Mouse (Mus musculus) forebrain, embryonic 15.5 days (tissue): ENCODE measurements around the gene Hus1. TPM values are rescaled to one million over a fixed set of nuclear protein-coding genes. Genes with fewer than 3 reads are reported as not detected.

Experiments used
- ATAC-seq: fragments of 200-750 bp; cut with Nextera tagmentation; replicated peaks from 2 replicates; pipeline ENCODE4 v1.8.0; 2017; ENCODE audit warnings: mild to moderate bottlenecking, moderate TSS enrichment, moderate library complexity
- H3K27ac ChIP-seq: fragments of 300-500 bp; sonication (generic); replicated peaks from 2 replicates; pipeline ENCODE4 v1.5.1; 2015; ENCODE audit warnings: mild to moderate bottlenecking, inconsistent platforms
- H3K27me3 ChIP-seq: fragments of 300-500 bp; sonication (generic); 2 replicates; pipeline ENCODE4 v1.6.1; 2015; ENCODE audit warnings: inconsistent platforms
- H3K36me3 ChIP-seq: fragments of 300-500 bp; sonication (generic); 2 replicates; pipeline ENCODE4 v1.6.1; 2015; ENCODE audit warnings: mild to moderate bottlenecking, inconsistent platforms
- H3K4me1 ChIP-seq: fragments of 300-500 bp; sonication (generic); 2 replicates; pipeline ENCODE4 v1.6.1; 2015; ENCODE audit warnings: inconsistent platforms
- H3K4me2 ChIP-seq: fragments of 300-500 bp; sonication (generic); replicated peaks from 2 replicates; pipeline ENCODE4 v1.6.1; 2015; ENCODE audit warnings: mild to moderate bottlenecking, inconsistent platforms
- H3K4me3 ChIP-seq: fragments of 300-500 bp; sonication (generic); 2 replicates; pipeline ENCODE4 v1.5.1; 2015; ENCODE audit warnings: mild to moderate bottlenecking, inconsistent platforms
- H3K9ac ChIP-seq: fragments of 300-500 bp; sonication (generic); replicated peaks from 2 replicates; pipeline ENCODE4 v1.6.1; 2015; ENCODE audit warnings: mild to moderate bottlenecking, inconsistent platforms
- H3K9me3 ChIP-seq: fragments of 300-500 bp; sonication (generic); 2 replicates; pipeline ENCODE4 v1.6.1; 2016; ENCODE audit warnings: inconsistent platforms
- WGBS: fragments of 180-500 bp; shearing (Covaris S2); methylation state at CpG from one replicate; pipeline ENCODE4 v1.1.7; 2015; ENCODE audit warnings: mixed read lengths; 5-methylcytosine and 5-hydroxymethylcytosine counted together
- polyA plus RNA-seq: library from polyadenylated mRNA; unstranded; fragments of >200 nt; fragmentation: Nextera tagmentation; extraction: Ambion mirVana; gene quantifications from 2 replicates; pipeline ENCODE4 v1.2.1, GENCODE M21; 2015

Gene Hus1
- polyA plus RNA-seq, result 9.3 and 10.0 TPM in 2 replicates

GRCm38 (mm10) chr11:9010853-9011339 is at the start of gene Hus1:
Hus1 (minus strand) TSS chr11:9011191.
- under 1% methylated on average over 43 of the region's 43 CpGs for WGBS

GRCm38 (mm10) chr11:9060484-9060883 is 49.5 kb upstream of the Hus1 start:
- no peak overlapping the region for H3K4me2 ChIP-seq
- no peak overlapping the region for H3K4me3 ChIP-seq
- H3K27me3 ChIP-seq, result no peaks in the 10 kb centered on the region
- H3K4me1 ChIP-seq, result no peaks in the 10 kb centered on the region
- H3K9ac ChIP-seq, result no peak overlapping the region
- no peaks in the 10 kb centered on the region for H3K36me3 ChIP-seq
- H3K9me3 ChIP-seq, result no peaks in the 10 kb centered on the region
- WGBS, result 62% methylated on average over 5 of the region's 5 CpGs
- no peak for ATAC-seq
- H3K27ac ChIP-seq, result no peak overlapping the region

More at GRCm38 (mm10) chr11:9010853-9011339, at the start of gene Hus1:
- ATAC-seq, result peak; percentile 96
- Histone ChIP-seq H3K9me3 (no peaks in the 10 kb centered on the region), H3K9ac (peak within 1 kb of the TSS; percentile 67), H3K4me3 (peak within 1 kb of the TSS; percentile 71), H3K27me3 (no peaks in the 10 kb centered on the region), H3K27ac (peak within 1 kb of the TSS; percentile 70), H3K4me2 (peak within 1 kb of the TSS; percentile 62), H3K4me1 (peaks cover 11% of the 10 kb centered on the region), H3K36me3 (no peaks in the 10 kb centered on the region)

- Histone ChIP-seq H3K4me2 (no peak overlapping the region), H3K27ac (no peak overlapping the region), H3K36me3 (no peaks in the 10 kb centered on the region), H3K27me3 (no peaks in the 10 kb centered on the region), H3K9me3 (no peaks in the 10 kb centered on the region), H3K9ac (no peak overlapping the region), H3K4me3 (no peak overlapping the region), H3K4me1 (no peaks in the 10 kb centered on the region)
- 68% methylated on average over 1 of the region's 1 CpGs for WGBS
- no peak for ATAC-seq
Observed at GRCm38 (mm10) chr11:9060029-9060428, 49.0 kb upstream of the Hus1 start.

GRCm38 (mm10) chr11:9057711-9058110 is 46.7 kb upstream of the Hus1 start:
- Histone ChIP-seq H3K27me3 (no peaks in the 10 kb centered on the region), H3K9me3 (no peaks in the 10 kb centered on the region), H3K4me1 (no peaks in the 10 kb centered on the region), H3K9ac (no peak overlapping the region), H3K36me3 (no peaks in the 10 kb centered on the region), H3K27ac (no peak overlapping the region), H3K4me2 (no peak overlapping the region), H3K4me3 (no peak overlapping the region)
- WGBS, result 85% methylated on average over 4 of the region's 4 CpGs
- ATAC-seq, result no peak

GRCm38 (mm10) chr11:9056937-9057336 is 45.9 kb upstream of the Hus1 start:
- Histone ChIP-seq H3K4me2 (no peak overlapping the region), H3K27me3 (no peaks in the 10 kb centered on the region), H3K4me3 (no peak overlapping the region), H3K36me3 (no peaks in the 10 kb centered on the region), H3K9ac (no peak overlapping the region), H3K27ac (no peak overlapping the region), H3K4me1 (no peaks in the 10 kb centered on the region), H3K9me3 (no peaks in the 10 kb centered on the region)
- no peak for ATAC-seq
- WGBS, result 86% methylated on average over 2 of the region's 2 CpGs

- Histone ChIP-seq H3K9me3 (no peaks in the 10 kb centered on the region), H3K4me3 (no peak overlapping the region), H3K4me1 (peaks cover 5% of the 10 kb centered on the region; the same call in 1 of the 2 replicates), H3K4me2 (no peak overlapping the region), H3K27me3 (peaks cover 18% of the 10 kb centered on the region; the same call in 1 of the 2 replicates), H3K36me3 (no peaks in the 10 kb centered on the region), H3K9ac (no peak overlapping the region), H3K27ac (no peak overlapping the region)
- ATAC-seq, result no peak
- WGBS, result 81% methylated on average over 2 of the region's 2 CpGs
Observed at GRCm38 (mm10) chr11:9051895-9052294, 40.9 kb upstream of the Hus1 start.

- Histone ChIP-seq H3K9ac (no peak overlapping the region), H3K36me3 (no peaks in the 10 kb centered on the region), H3K4me3 (no peak overlapping the region), H3K9me3 (no peaks in the 10 kb centered on the region), H3K4me1 (peaks cover 5% of the 10 kb centered on the region; the same call in 1 of the 2 replicates), H3K27me3 (peaks cover 18% of the 10 kb centered on the region; the same call in 1 of the 2 replicates), H3K4me2 (no peak overlapping the region), H3K27ac (no peak overlapping the region)
- ATAC-seq, result no peak
- WGBS, result 74% methylated on average over 4 of the region's 4 CpGs
Observed at GRCm38 (mm10) chr11:9050241-9050640, 39.2 kb upstream of the Hus1 start.

- Histone ChIP-seq H3K9me3 (no peaks in the 10 kb centered on the region), H3K27ac (no peak within 1 kb of the TSS), H3K4me2 (peak within 1 kb of the TSS; percentile 89), H3K27me3 (peaks cover 18% of the 10 kb centered on the region; the same call in 1 of the 2 replicates), H3K9ac (no peak within 1 kb of the TSS), H3K36me3 (no peaks in the 10 kb centered on the region), H3K4me1 (peaks cover 5% of the 10 kb centered on the region; the same call in 1 of the 2 replicates), H3K4me3 (peak within 1 kb of the TSS; percentile 45)
- ATAC-seq, result peak; percentile 82
- WGBS, result 1% methylated on average over 18 of the region's 18 CpGs
Observed at GRCm38 (mm10) chr11:9048703-9049060, 37.7 kb upstream of the Hus1 start, which contains the start of gene Sun3. Sun3 (minus strand) TSS chr11:9048991.

- Histone ChIP-seq H3K4me1 (peaks cover 5% of the 10 kb centered on the region; the same call in 1 of the 2 replicates), H3K4me3 (peak within 1 kb of the TSS; percentile 45), H3K27ac (no peak within 1 kb of the TSS), H3K36me3 (no peaks in the 10 kb centered on the region), H3K9me3 (no peaks in the 10 kb centered on the region), H3K9ac (no peak within 1 kb of the TSS), H3K27me3 (peaks cover 18% of the 10 kb centered on the region; the same call in 1 of the 2 replicates), H3K4me2 (peak within 1 kb of the TSS; percentile 89)
- 4% methylated on average over 21 of the region's 21 CpGs for WGBS
- peak; percentile 100 for ATAC-seq
Observed at GRCm38 (mm10) chr11:9048011-9048702, 37.2 kb upstream of the Hus1 start, which contains the start of gene Gm11992. Gm11992 (plus strand) TSS chr11:9048594.

- no peak for ATAC-seq
- Histone ChIP-seq H3K27ac (no peak overlapping the region), H3K36me3 (no peaks in the 10 kb centered on the region), H3K9ac (no peak overlapping the region), H3K27me3 (peaks cover 18% of the 10 kb centered on the region; the same call in 1 of the 2 replicates), H3K4me3 (no peak overlapping the region), H3K9me3 (no peaks in the 10 kb centered on the region), H3K4me1 (peaks cover 5% of the 10 kb centered on the region; the same call in 1 of the 2 replicates), H3K4me2 (no peak overlapping the region)
- 79% methylated on average over 5 of the region's 5 CpGs for WGBS
Observed at GRCm38 (mm10) chr11:9047044-9047443, 36.1 kb upstream of the Hus1 start.

- H3K4me1 ChIP-seq, result peaks cover 5% of the 10 kb centered on the region; the same call in 1 of the 2 replicates
- H3K9ac ChIP-seq, result no peak overlapping the region
- 90% methylated on average over 2 of the region's 2 CpGs for WGBS
- H3K36me3 ChIP-seq, result no peaks in the 10 kb centered on the region
- peaks cover 18% of the 10 kb centered on the region; the same call in 1 of the 2 replicates for H3K27me3 ChIP-seq
- H3K27ac ChIP-seq, result no peak overlapping the region
- H3K4me3 ChIP-seq, result no peak overlapping the region
- no peaks in the 10 kb centered on the region for H3K9me3 ChIP-seq
- H3K4me2 ChIP-seq, result no peak overlapping the region
- ATAC-seq, result no peak
Observed at GRCm38 (mm10) chr11:9046546-9046945, 35.6 kb upstream of the Hus1 start.

- H3K4me3 ChIP-seq, result no peak overlapping the region
- no peak overlapping the region for H3K27ac ChIP-seq
- no peak overlapping the region for H3K9ac ChIP-seq
- 83% methylated on average over 2 of the region's 2 CpGs for WGBS
- no peaks in the 10 kb centered on the region for H3K4me1 ChIP-seq
- no peaks in the 10 kb centered on the region for H3K27me3 ChIP-seq
- ATAC-seq, result no peak
- no peak overlapping the region for H3K4me2 ChIP-seq
- no peaks in the 10 kb centered on the region for H3K36me3 ChIP-seq
- no peaks in the 10 kb centered on the region for H3K9me3 ChIP-seq
Observed at GRCm38 (mm10) chr11:9031530-9031929, 20.5 kb upstream of the Hus1 start.
